Mouse (Mus musculus) spleen, postnatal 14 days (tissue): ENCODE results near the gene BC024978.

Experiments
- DNase-seq, 2 experiments: peaks; one replicate each; pipeline ENCODE4 v3.0.0; 2021 to 2022; ENCODE audit warnings: low spot score in 2 of 2

BC024978 gene

DNA sequence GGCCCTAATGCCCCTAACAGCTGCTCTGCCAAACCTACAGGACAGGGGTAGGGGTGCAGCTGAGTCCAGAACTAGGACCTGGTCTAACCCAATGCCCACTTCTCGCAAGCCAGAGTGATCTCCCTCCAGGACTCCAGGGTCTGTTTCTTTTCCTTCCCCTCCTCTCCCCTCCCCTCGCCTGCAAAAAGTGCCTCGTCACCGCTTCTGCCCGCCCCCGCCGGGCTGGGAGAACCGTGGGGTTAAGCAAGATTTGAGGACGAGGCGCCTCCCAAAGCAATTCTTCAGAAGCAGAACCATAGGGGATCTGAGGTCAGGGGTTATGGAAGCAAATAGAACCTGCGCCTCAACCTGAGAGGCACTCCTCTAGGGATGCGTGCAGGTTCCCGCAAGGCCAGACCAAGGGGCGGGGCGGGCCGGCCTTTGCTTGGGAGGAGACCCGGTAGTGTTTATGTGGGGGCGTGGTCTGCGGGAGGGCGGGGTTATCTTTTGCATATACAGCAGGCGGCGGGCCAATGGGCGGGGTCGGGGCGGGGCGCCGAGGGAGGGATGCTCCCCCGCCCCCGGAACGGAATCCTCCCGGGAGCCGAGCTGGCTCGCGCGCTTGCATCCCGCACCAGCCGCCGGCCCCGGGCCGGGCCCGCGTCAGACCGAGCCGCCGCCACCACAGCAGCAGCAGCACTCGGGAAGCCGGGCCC, 62.8 kb downstream of the BC024978 start, which contains the start of gene Numbl:
Numbl (plus strand) TSS at position 229 of the 695 bp plus-strand sequence.
- DNase-seq = peak; percentile 86

- no peak for DNase-seq
Observed at GRCm38 (mm10) chr7:27259271-27259721, 63.7 kb downstream of the BC024978 start.

GRCm38 (mm10) chr7:27259771-27260170, 64.2 kb downstream of the BC024978 start:
- no peak for DNase-seq
